Mouse (Mus musculus) C2C12 (cell line): ENCODE results near the gene Hsd17b11.

ENCODE experiments used
- CEBPB ChIP-seq: IDR thresholded peaks from one replicate; pipeline ENCODE4 v1.6.1; 2011; ENCODE audit warnings: low read depth, mild to moderate bottlenecking, control low read depth, moderate library complexity
- CTCF ChIP-seq: IDR thresholded peaks from one replicate; pipeline ENCODE4 v1.5.1; 2011; ENCODE audit not compliant: control insufficient read depth, insufficient read depth, insufficient read length
- MAX ChIP-seq: IDR thresholded peaks from one replicate; pipeline ENCODE4 v1.6.1; 2011; ENCODE audit warnings: mild to moderate bottlenecking, control low read depth
- USF1 ChIP-seq: IDR thresholded peaks from one replicate; pipeline ENCODE4 v1.6.1; 2011; ENCODE audit warnings: low read depth, mild to moderate bottlenecking, control low read depth, moderate library complexity

DNA sequence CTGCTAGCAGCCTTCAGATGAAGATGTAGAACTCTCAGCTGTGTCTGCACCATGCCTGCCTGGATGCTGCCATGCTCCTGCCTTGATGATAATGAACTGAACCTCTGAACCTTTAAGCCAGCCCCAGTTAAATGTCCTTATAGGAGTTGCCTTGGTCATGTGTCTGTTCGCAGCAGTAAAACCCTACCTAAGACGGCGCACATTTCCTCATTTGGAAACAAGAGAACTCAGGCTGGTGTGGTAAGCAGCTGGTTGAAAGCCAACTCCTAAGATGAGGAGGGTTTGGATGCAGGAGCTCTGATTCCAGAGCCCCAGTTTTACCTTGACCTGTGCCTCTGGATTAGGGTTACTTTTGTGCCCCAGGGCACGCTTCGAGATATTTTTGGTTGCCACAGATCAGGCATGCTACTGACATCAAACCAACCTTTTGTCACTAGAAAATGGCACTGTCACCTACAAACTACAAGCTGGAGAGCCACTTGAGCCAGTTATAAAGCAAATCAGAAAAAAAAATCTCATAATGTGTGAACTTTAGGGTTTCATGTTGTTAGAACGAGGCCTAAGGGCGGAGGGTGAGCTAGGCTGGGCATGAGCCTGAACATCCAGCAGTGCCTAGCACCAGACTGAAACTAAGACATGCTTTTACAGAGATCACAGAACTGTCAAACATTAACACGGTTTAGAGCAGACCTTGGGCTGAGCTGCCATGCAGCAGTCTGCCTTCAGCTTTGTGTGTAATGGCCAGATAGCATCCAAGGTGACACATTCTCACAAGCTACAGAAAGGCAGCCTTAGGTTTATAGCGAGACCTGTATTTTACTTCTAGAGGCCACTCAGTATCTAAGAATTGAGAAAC is 40.8 kb downstream of the Hsd17b11 start:
- TF ChIP-seq MAX (no peak), CTCF (no peak), USF1 (no peak), CEBPB (no peak)
